Mouse (Mus musculus) forebrain, embryonic 15.5 days (tissue): ENCODE data around the gene Gm28036. TPM values are rescaled to one million over a fixed set of nuclear protein-coding genes. Genes with fewer than 3 reads are reported as not detected.
A peak's percentile ranks its signal among the peaks of the same experiment; 100 is the strongest.

Experiments used
- ATAC-seq: fragments of 200-750 bp; cut with Nextera tagmentation; replicated peaks from 2 replicates; pipeline ENCODE4 v1.8.0; 2017; ENCODE audit warnings: mild to moderate bottlenecking, moderate TSS enrichment, moderate library complexity
- H3K27ac ChIP-seq: fragments of 300-500 bp; sonication (generic); replicated peaks from 2 replicates; pipeline ENCODE4 v1.5.1; 2015; ENCODE audit warnings: mild to moderate bottlenecking, inconsistent platforms
- H3K27me3 ChIP-seq: fragments of 300-500 bp; sonication (generic); 2 replicates; pipeline ENCODE4 v1.6.1; 2015; ENCODE audit warnings: inconsistent platforms
- H3K36me3 ChIP-seq: fragments of 300-500 bp; sonication (generic); 2 replicates; pipeline ENCODE4 v1.6.1; 2015; ENCODE audit warnings: mild to moderate bottlenecking, inconsistent platforms
- H3K4me1 ChIP-seq: fragments of 300-500 bp; sonication (generic); 2 replicates; pipeline ENCODE4 v1.6.1; 2015; ENCODE audit warnings: inconsistent platforms
- H3K4me2 ChIP-seq: fragments of 300-500 bp; sonication (generic); replicated peaks from 2 replicates; pipeline ENCODE4 v1.6.1; 2015; ENCODE audit warnings: mild to moderate bottlenecking, inconsistent platforms
- H3K4me3 ChIP-seq: fragments of 300-500 bp; sonication (generic); 2 replicates; pipeline ENCODE4 v1.5.1; 2015; ENCODE audit warnings: mild to moderate bottlenecking, inconsistent platforms
- H3K9ac ChIP-seq: fragments of 300-500 bp; sonication (generic); replicated peaks from 2 replicates; pipeline ENCODE4 v1.6.1; 2015; ENCODE audit warnings: mild to moderate bottlenecking, inconsistent platforms
- H3K9me3 ChIP-seq: fragments of 300-500 bp; sonication (generic); 2 replicates; pipeline ENCODE4 v1.6.1; 2016; ENCODE audit warnings: inconsistent platforms
- WGBS: fragments of 180-500 bp; shearing (Covaris S2); methylation state at CpG from one replicate; pipeline ENCODE4 v1.1.7; 2015; ENCODE audit warnings: mixed read lengths; 5-methylcytosine and 5-hydroxymethylcytosine counted together
- polyA plus RNA-seq: library from polyadenylated mRNA; unstranded; fragments of >200 nt; fragmentation: Nextera tagmentation; extraction: Ambion mirVana; gene quantifications from 2 replicates; pipeline ENCODE4 v1.2.1, GENCODE M21; 2015

The Gm28036 gene
- polyA plus RNA-seq = 24.1 and 24.2 TPM in 2 replicates

- Histone ChIP-seq H3K4me2 (no peak within 1 kb of the TSS), H3K36me3 (peaks cover 15% of the 10 kb centered on the region), H3K9me3 (no peaks in the 10 kb centered on the region), H3K4me1 (no peaks in the 10 kb centered on the region), H3K27ac (no peak within 1 kb of the TSS), H3K4me3 (no peak within 1 kb of the TSS), H3K27me3 (no peaks in the 10 kb centered on the region), H3K9ac (no peak within 1 kb of the TSS)
- WGBS = 98% methylated on average over 5 of the region's 5 CpGs
- ATAC-seq = no peak
These were observed at the start of gene Gm28036 for GRCm38 (mm10) chr2:156126992-156127391. Gene Gm28036, minus strand, starts transcription at chr2:156127092.

GRCm38 (mm10) chr2:156166557-156166956 is 39.7 kb upstream of the Gm28036 start:
- Histone ChIP-seq H3K4me2 (no peak overlapping the region), H3K4me3 (no peak overlapping the region), H3K27me3 (no peaks in the 10 kb centered on the region), H3K4me1 (no peaks in the 10 kb centered on the region), H3K9ac (no peak overlapping the region), H3K27ac (no peak overlapping the region), H3K9me3 (no peaks in the 10 kb centered on the region), H3K36me3 (peaks cover 87% of the 10 kb centered on the region)
- no peak for ATAC-seq
- WGBS = 96% methylated on average over 5 of the region's 5 CpGs

GRCm38 (mm10) chr2:156165478-156165877 is 38.6 kb upstream of the Gm28036 start:
- H3K27me3 ChIP-seq = no peaks in the 10 kb centered on the region
- H3K36me3 ChIP-seq = peaks cover 83% of the 10 kb centered on the region
- H3K4me1 ChIP-seq = no peaks in the 10 kb centered on the region
- H3K9me3 ChIP-seq = no peaks in the 10 kb centered on the region
- no peak for ATAC-seq
- no peak overlapping the region for H3K9ac ChIP-seq
- H3K27ac ChIP-seq = no peak overlapping the region
- no peak overlapping the region for H3K4me2 ChIP-seq
- no peak overlapping the region for H3K4me3 ChIP-seq
- 98% methylated on average over 1 of the region's 1 CpGs for WGBS

GRCm38 (mm10) chr2:156151538-156151937 is 24.6 kb upstream of the Gm28036 start:
- H3K36me3 ChIP-seq = peaks cover 73% of the 10 kb centered on the region
- no peaks in the 10 kb centered on the region for H3K9me3 ChIP-seq
- H3K4me3 ChIP-seq = no peak overlapping the region
- no peak overlapping the region for H3K4me2 ChIP-seq
- no peak for ATAC-seq
- no peak overlapping the region for H3K27ac ChIP-seq
- H3K4me1 ChIP-seq = peaks cover 3% of the 10 kb centered on the region; the same call in 1 of the 2 replicates
- H3K27me3 ChIP-seq = no peaks in the 10 kb centered on the region
- H3K9ac ChIP-seq = no peak overlapping the region

GRCm38 (mm10) chr2:156147316-156147915 is 20.5 kb upstream of the Gm28036 start:
- Histone ChIP-seq H3K27me3 (no peaks in the 10 kb centered on the region), H3K9me3 (no peaks in the 10 kb centered on the region), H3K4me3 (no peak overlapping the region), H3K27ac (no peak overlapping the region), H3K9ac (no peak overlapping the region), H3K36me3 (peaks cover 52% of the 10 kb centered on the region), H3K4me1 (peaks cover 21% of the 10 kb centered on the region), H3K4me2 (no peak overlapping the region)
- no peak for ATAC-seq
- WGBS = 84% methylated on average over 3 of the region's 3 CpGs

- H3K9ac ChIP-seq = no peak overlapping the region
- H3K36me3 ChIP-seq = peaks cover 46% of the 10 kb centered on the region
- no peak overlapping the region for H3K27ac ChIP-seq
- H3K4me2 ChIP-seq = no peak overlapping the region
- H3K9me3 ChIP-seq = no peaks in the 10 kb centered on the region
- WGBS = 65% methylated on average over 5 of the region's 5 CpGs
- H3K27me3 ChIP-seq = no peaks in the 10 kb centered on the region
- no peak overlapping the region for H3K4me3 ChIP-seq
- peaks cover 21% of the 10 kb centered on the region for H3K4me1 ChIP-seq
- no peak for ATAC-seq
These were observed 19.5 kb upstream of the Gm28036 start for GRCm38 (mm10) chr2:156146272-156146989.

- Histone ChIP-seq H3K9ac (no peak overlapping the region), H3K9me3 (no peaks in the 10 kb centered on the region), H3K27me3 (no peaks in the 10 kb centered on the region), H3K36me3 (peaks cover 42% of the 10 kb centered on the region), H3K4me2 (0 out of 2 replicates have a peak overlapping the region, but pooled peaks have one; percentile 71), H3K4me1 (peaks cover 21% of the 10 kb centered on the region), H3K4me3 (peak overlapping the region; percentile 86; the same call in 1 of the 2 replicates), H3K27ac (no peak overlapping the region)
- WGBS = 61% methylated on average over 11 of the region's 11 CpGs
- ATAC-seq = no peak
These were observed 18.7 kb upstream of the Gm28036 start for GRCm38 (mm10) chr2:156145486-156146130.

- Histone ChIP-seq H3K27ac (peak within 1 kb of the TSS; percentile 94), H3K4me2 (peak within 1 kb of the TSS; percentile 71), H3K36me3 (peaks cover 30% of the 10 kb centered on the region), H3K9ac (peak within 1 kb of the TSS; percentile 79), H3K4me1 (peaks cover 21% of the 10 kb centered on the region), H3K4me3 (peak within 1 kb of the TSS; percentile 86), H3K9me3 (no peaks in the 10 kb centered on the region), H3K27me3 (no peaks in the 10 kb centered on the region)
- peak; percentile 99 for ATAC-seq
- WGBS = under 1% methylated on average over 68 of the region's 70 CpGs
These were observed 17.2 kb upstream of the Gm28036 start, which contains the start of the genes Romo1 and Nfs1 for GRCm38 (mm10) chr2:156143953-156144724. Gene Romo1, plus strand, starts transcription at chr2:156144039. Gene Nfs1, minus strand, starts transcription at chr2:156144186.

GRCm38 (mm10) chr2:156143367-156143766 is 16.5 kb upstream of the Gm28036 start:
- H3K27ac ChIP-seq = peak overlapping the region; percentile 94
- H3K4me3 ChIP-seq = peak overlapping the region; percentile 86
- peak overlapping the region; percentile 71 for H3K4me2 ChIP-seq
- peaks cover 21% of the 10 kb centered on the region for H3K4me1 ChIP-seq
- no peaks in the 10 kb centered on the region for H3K9me3 ChIP-seq
- H3K27me3 ChIP-seq = no peaks in the 10 kb centered on the region
- H3K36me3 ChIP-seq = peaks cover 23% of the 10 kb centered on the region
- WGBS = 2% methylated on average over 16 of the region's 16 CpGs
- peak overlapping the region; percentile 79 for H3K9ac ChIP-seq
- ATAC-seq = no peak

- Histone ChIP-seq H3K27ac (peak overlapping the region; percentile 94; the same call in 1 of the 2 replicates), H3K4me1 (peaks cover 21% of the 10 kb centered on the region), H3K27me3 (no peaks in the 10 kb centered on the region), H3K4me3 (peak overlapping the region; percentile 86), H3K9ac (peak overlapping the region; percentile 79; the same call in 1 of the 2 replicates), H3K4me2 (peak overlapping the region; percentile 71), H3K9me3 (no peaks in the 10 kb centered on the region), H3K36me3 (peaks cover 18% of the 10 kb centered on the region)
- WGBS = 89% methylated on average over 2 of the region's 2 CpGs
- no peak for ATAC-seq
These were observed 15.9 kb upstream of the Gm28036 start for GRCm38 (mm10) chr2:156142820-156143219.

GRCm38 (mm10) chr2:156135695-156136094 is 8.8 kb upstream of the Gm28036 start:
- no peak for ATAC-seq
- Histone ChIP-seq H3K9ac (no peak overlapping the region), H3K27me3 (no peaks in the 10 kb centered on the region), H3K9me3 (no peaks in the 10 kb centered on the region), H3K4me2 (no peak overlapping the region), H3K4me1 (no peaks in the 10 kb centered on the region), H3K4me3 (no peak overlapping the region), H3K36me3 (peaks cover 6% of the 10 kb centered on the region; the same call in 1 of the 2 replicates), H3K27ac (no peak overlapping the region)
- WGBS = 90% methylated on average over 6 of the region's 6 CpGs
